Mouse (Mus musculus) embryo, embryonic 11.5 days (tissue): ENCODE results near the gene Lclat1.
"Not testable (repeated sequence)": the region's sequence is repeated elsewhere in the genome, so short reads cannot be mapped to it uniquely, and the experiment has no call there.

Source experiments
- DNase-seq: peaks from one replicate; pipeline ENCODE4 v3.0.0-alpha.2; 2012; ENCODE audit warnings: low read depth, low spot score

Gene Lclat1

GRCm38 (mm10) chr17:73136562-73137484 lies 29.0 kb downstream of the Lclat1 start:
- no peak for DNase-seq

- DNase-seq, result no peak
Measured at GRCm38 (mm10) chr17:73138217-73138616, 30.4 kb downstream of the Lclat1 start.

GRCm38 (mm10) chr17:73142029-73142428 lies 34.2 kb downstream of the Lclat1 start:
- DNase-seq, result no peak

- no peak for DNase-seq
Measured at GRCm38 (mm10) chr17:73142445-73142844, 34.7 kb downstream of the Lclat1 start.

GRCm38 (mm10) chr17:73145426-73145825 lies 37.6 kb downstream of the Lclat1 start:
- no peak for DNase-seq

- no peak for DNase-seq
Measured at GRCm38 (mm10) chr17:73148607-73149006, 40.8 kb downstream of the Lclat1 start.

GRCm38 (mm10) chr17:73152790-73153525 lies 45.2 kb downstream of the Lclat1 start:
- DNase-seq, result not testable (repeated sequence)

- no peak for DNase-seq
Measured at GRCm38 (mm10) chr17:73153672-73154071, 45.9 kb downstream of the Lclat1 start.

- no peak for DNase-seq
Measured at GRCm38 (mm10) chr17:73156606-73157005, 48.8 kb downstream of the Lclat1 start.

- DNase-seq, result no peak
Measured at GRCm38 (mm10) chr17:73161795-73162194, 54.0 kb downstream of the Lclat1 start.

- DNase-seq, result no peak
Measured at GRCm38 (mm10) chr17:73162445-73163208, 54.8 kb downstream of the Lclat1 start.

- DNase-seq, result no peak
Measured at GRCm38 (mm10) chr17:73163597-73163996, 55.8 kb downstream of the Lclat1 start.

GRCm38 (mm10) chr17:73164121-73164520 lies 56.3 kb downstream of the Lclat1 start:
- DNase-seq, result no peak

- DNase-seq, result no peak
Measured at GRCm38 (mm10) chr17:73169461-73169860, 61.7 kb downstream of the Lclat1 start.

GRCm38 (mm10) chr17:73170141-73170540 lies 62.4 kb downstream of the Lclat1 start:
- no peak for DNase-seq

- DNase-seq, result peak; percentile 24
Measured at GRCm38 (mm10) chr17:73174083-73174562, 66.3 kb downstream of the Lclat1 start.

GRCm38 (mm10) chr17:73175720-73176119 lies 67.9 kb downstream of the Lclat1 start:
- DNase-seq, result no peak

GRCm38 (mm10) chr17:73177079-73177478 lies 69.3 kb downstream of the Lclat1 start:
- no peak for DNase-seq

- no peak for DNase-seq
Measured at GRCm38 (mm10) chr17:73186929-73187328, 79.1 kb downstream of the Lclat1 start.

- DNase-seq, result no peak
Measured at GRCm38 (mm10) chr17:73194146-73194545, 86.4 kb downstream of the Lclat1 start.

GRCm38 (mm10) chr17:73194575-73194974 lies 86.8 kb downstream of the Lclat1 start:
- no peak for DNase-seq
